Mouse (Mus musculus) ES-E14 (cell line): ENCODE measurements around the gene Gramd2. TPM values are rescaled to one million over a fixed set of nuclear protein-coding genes. Genes with fewer than 3 reads are reported as not detected.
"Not testable (repeated sequence)": the region's sequence is repeated elsewhere in the genome, so short reads cannot be mapped to it uniquely, and the experiment has no call there.

Experiments
- DNase-seq: peaks from one replicate; pipeline ENCODE4 v3.0.0-alpha.2; 2013; ENCODE audit warnings: low read depth, low spot score
- H3K27ac ChIP-seq: 2 replicates; pipeline ENCODE4 v1.5.1; 2012; ENCODE audit warnings: low read depth, mild to moderate bottlenecking, low read length, moderate library complexity, mixed read lengths; ENCODE audit not compliant: poor library complexity, insufficient read depth, severe bottlenecking
- H3K36me3 ChIP-seq: 2 replicates; pipeline ENCODE4 v1.6.1; 2012; ENCODE audit warnings: mild to moderate bottlenecking, low read length, moderate library complexity, mixed read lengths; ENCODE audit not compliant: control insufficient read depth, poor library complexity, insufficient read depth, severe bottlenecking
- H3K4me1 ChIP-seq, 2 experiments: fragments of 150-350 bp in 1 of 2; sonication (generic) in 1 of 2; 2 replicates each; pipeline ENCODE4 v1.6.1; 2012; ENCODE audit warnings: low read length in 2 of 2, mild to moderate bottlenecking in 1 of 2, mixed read lengths in 1 of 2; ENCODE audit not compliant: control insufficient read depth in 2 of 2, insufficient read depth in 2 of 2, poor library complexity in 1 of 2
- H3K4me3 ChIP-seq, 2 experiments: fragments of 150-350 bp in 1 of 2; sonication (generic) in 1 of 2; 2 replicates each; pipeline ENCODE4 v1.5.1; 2012; ENCODE audit warnings: low read length in 2 of 2, low read depth in 1 of 2, mild to moderate bottlenecking in 1 of 2, mixed read lengths in 1 of 2; ENCODE audit not compliant: insufficient read depth in 1 of 2, poor library complexity in 1 of 2, severe bottlenecking in 1 of 2
- H3K9ac ChIP-seq: 2 replicates; pipeline ENCODE4 v1.6.1; 2012; ENCODE audit warnings: low read depth, mild to moderate bottlenecking, low read length, mixed read lengths; ENCODE audit not compliant: poor library complexity, insufficient read depth, severe bottlenecking
- H3K9me3 ChIP-seq: fragments of 150-350 bp; sonication (generic); 2 replicates; pipeline ENCODE4 v1.6.1; 2012; ENCODE audit warnings: low read depth, mild to moderate bottlenecking, low read length; ENCODE audit not compliant: control insufficient read depth, insufficient read depth
- CHD2 ChIP-seq: IDR thresholded peaks from 2 replicates; pipeline ENCODE4 v1.6.1; 2014; ENCODE audit warnings: mild to moderate bottlenecking, low read depth, low read length, inconsistent platforms
- HCFC1 ChIP-seq: IDR thresholded peaks from 2 replicates; pipeline ENCODE4 v1.6.1; 2012; ENCODE audit warnings: low read length, inconsistent platforms, borderline replicate concordance; ENCODE audit not compliant: insufficient read depth
- MAFK ChIP-seq: IDR thresholded peaks from 2 replicates; pipeline ENCODE4 v1.6.1; 2014; ENCODE audit warnings: mild to moderate bottlenecking, low read depth, low read length, inconsistent platforms; ENCODE audit not compliant: insufficient read depth
- ZC3H11A ChIP-seq: IDR thresholded peaks from 2 replicates; pipeline ENCODE4 v1.6.1; 2012; ENCODE audit warnings: low read depth, mild to moderate bottlenecking, inconsistent platforms, low read length, borderline replicate concordance
- ZNF384 ChIP-seq: IDR thresholded peaks from 2 replicates; pipeline ENCODE4 v1.6.1; 2012; ENCODE audit warnings: low read depth, low read length, inconsistent platforms
- in situ Hi-C, 2 experiments: fragments of 600-800 bp; cut with MboI; formaldehyde crosslinking; loops; one replicate each; pipeline ENCODE4 v1.15.1; 2025; ENCODE audit warnings: low sequenced_read_pairs in 2 of 2, inconsistent platforms in 1 of 2; ENCODE audit not compliant: unreplicated experiment in 2 of 2
- total RNA-seq: library from RNA; depleted of rRNA; stranded (reverse); fragments of 300-350 nt; gene quantifications from 2 replicates; pipeline ENCODE4 v1.2.3, GENCODE M21; 2012; rRNA removed

Gene Gramd2
- total RNA-seq, 1 experiment: 3.5 TPM

GRCm38 (mm10) chr9:59751966-59752365, 72.0 kb downstream of the Gramd2 start:
- Histone ChIP-seq H3K9ac (no peak overlapping the region), H3K4me3 (peak overlapping the region; percentile 90 to 92), H3K27ac (no peak overlapping the region), H3K9me3 (no peaks in the 10 kb centered on the region), H3K4me1 (peaks cover 2 to 4% of the 10 kb centered on the region in 2 experiments; a peak in 2 of 4 replicates), H3K36me3 (no peaks in the 10 kb centered on the region)
- no peak for DNase-seq
- in situ Hi-C loops: no loop called here
- TF ChIP-seq MAFK (no peak), ZNF384 (no peak), ZC3H11A (no peak), HCFC1 (no peak), CHD2 (no peak)

- no peak overlapping the region for H3K27ac ChIP-seq
- H3K9me3 ChIP-seq: no peaks in the 10 kb centered on the region
- DNase-seq: no peak
- no peak overlapping the region for H3K9ac ChIP-seq
- no peaks in the 10 kb centered on the region for H3K36me3 ChIP-seq
- H3K4me3 ChIP-seq: no peak overlapping the region
- in situ Hi-C loops: no loop called here
- TF ChIP-seq ZC3H11A (no peak), HCFC1 (no peak)
- no peaks in the 10 kb centered on the region for H3K4me1 ChIP-seq
Measured at GRCm38 (mm10) chr9:59755199-59755598, 75.3 kb downstream of the Gramd2 start.

GRCm38 (mm10) chr9:59757016-59757415, 77.1 kb downstream of the Gramd2 start:
- in situ Hi-C loops, H3K9ac ChIP-seq, H3K27ac ChIP-seq, H3K9me3 ChIP-seq, DNase-seq, H3K36me3 ChIP-seq, H3K4me3 ChIP-seq, H3K4me1 ChIP-seq: not testable (repeated sequence)

- H3K4me3 ChIP-seq: no peak overlapping the region
- in situ Hi-C loops: no loop called here
- no peak for TF ChIP-seq ZNF384
- no peak for TF ChIP-seq CHD2
- TF ChIP-seq HCFC1: no peak
- no peak for TF ChIP-seq MAFK
- TF ChIP-seq ZC3H11A: no peak
- H3K27ac ChIP-seq: no peak overlapping the region
- no peak overlapping the region for H3K9ac ChIP-seq
- H3K4me1 ChIP-seq: no peaks in the 10 kb centered on the region
- H3K9me3 ChIP-seq: no peaks in the 10 kb centered on the region
- DNase-seq: no peak
- no peaks in the 10 kb centered on the region for H3K36me3 ChIP-seq
Measured at GRCm38 (mm10) chr9:59760515-59760914, 80.6 kb downstream of the Gramd2 start.

- peak; percentile 63; the same call in 1 of the 2 replicates for TF ChIP-seq ZNF384
- H3K9ac ChIP-seq: peak overlapping the region; percentile 2; the same call in 1 of the 2 replicates
- H3K27ac ChIP-seq, H3K36me3 ChIP-seq, H3K9me3 ChIP-seq, DNase-seq, H3K4me1 ChIP-seq, in situ Hi-C loops: not testable (repeated sequence)
- H3K4me3 ChIP-seq: peak overlapping the region; percentile 2 to 25; a peak in 3 of 4 replicates
Measured at GRCm38 (mm10) chr9:59766966-59767461, 87.1 kb downstream of the Gramd2 start.

Other genes starting within 250 kb of the Gramd2 start
- 75.5 and 84.6 TPM in 2 replicates for gene Arih1, start 193.5 kb upstream of the Gramd2 start, total RNA-seq
- gene Hexa, start 140.6 kb upstream of the Gramd2 start, total RNA-seq: 45.0 and 63.6 TPM in 2 replicates
- 0.74 TPM in 1 of 2 replicates, not detected in the other for gene Tmem202, start 140.3 kb upstream of the Gramd2 start, total RNA-seq
- gene Celf6, start 102.2 kb upstream of the Gramd2 start, total RNA-seq: 0.13 and 0.32 TPM in 2 replicates
- gene Parp6, start 62.9 kb upstream of the Gramd2 start, total RNA-seq: 7.9 and 9.4 TPM in 2 replicates
- 2,243 and 2,388 TPM in 2 replicates for gene Pkm, start 23.8 kb upstream of the Gramd2 start, total RNA-seq
- 5.0 and 6.1 TPM in 2 replicates for gene Senp8, start 70.6 kb downstream of the Gramd2 start, total RNA-seq
- gene Myo9a, start 70.8 kb downstream of the Gramd2 start, total RNA-seq: 13.0 and 17.0 TPM in 2 replicates